Mouse (Mus musculus) skeletal muscle tissue, postnatal 0 days (tissue): Measurements from ENCODE around the gene Hist2h3c2. TPM values are rescaled to one million over a fixed set of nuclear protein-coding genes. Genes with fewer than 3 reads are reported as not detected.

Experiments
- microRNA-seq, 2 experiments: library from miRNA; unstranded; fragments of <30 nt; microRNA quantifications; one replicate each; pipeline ENCODE4; 2016
- polyA plus RNA-seq: library from polyadenylated mRNA; unstranded; fragments of >200 nt; fragmentation: Nextera tagmentation; extraction: Ambion mirVana; gene quantifications from 2 replicates; pipeline ENCODE4 v1.2.1, GENCODE M21; 2015

Hist2h3c2 gene
- polyA plus RNA-seq = 4.7 and 4.9 TPM in 2 replicates

DNA sequence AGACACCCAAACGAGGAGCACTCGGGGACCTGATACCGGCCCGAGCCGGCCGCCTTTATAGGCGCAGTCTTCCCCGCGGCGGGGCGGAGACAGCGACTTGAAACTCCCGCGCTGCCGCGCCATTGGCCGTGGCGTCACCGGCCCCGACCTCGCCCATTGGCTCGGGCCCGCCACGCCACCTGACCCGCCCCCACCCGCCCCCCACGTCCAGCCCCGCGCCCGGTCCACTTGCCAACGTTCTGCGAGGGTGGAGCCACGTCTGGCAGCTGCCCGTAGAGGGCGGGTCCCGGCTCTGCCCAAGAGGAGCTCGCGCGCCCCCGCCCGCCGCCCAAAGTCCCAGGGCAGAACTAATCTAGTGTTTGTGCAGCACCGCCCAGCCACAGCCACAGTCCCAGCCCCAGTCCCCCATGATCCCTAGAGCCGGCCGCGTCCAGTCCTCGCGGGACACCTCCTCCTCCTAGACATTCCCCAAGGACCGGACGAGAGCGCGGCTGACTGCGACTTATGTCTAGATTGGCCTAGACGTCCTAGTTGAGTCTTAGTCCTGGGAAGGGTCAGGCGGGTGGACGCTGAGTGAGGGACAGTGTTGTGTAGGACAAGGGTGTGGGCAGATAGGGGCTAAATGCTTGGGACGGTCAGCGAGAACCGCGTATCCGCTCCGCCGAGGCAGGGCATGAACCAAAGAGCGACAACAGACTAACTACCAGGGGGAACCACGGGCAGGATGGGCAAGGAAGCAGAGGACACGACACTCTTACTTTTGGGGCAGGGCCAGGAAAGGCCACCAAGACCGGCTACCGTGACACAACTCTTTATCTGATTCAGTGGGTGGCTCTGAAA lies at the start of gene Hist2h3c2:
TSS of gene Hist2h3c2 (minus strand) at position 174 of the 840 bp plus-strand sequence.

DNA sequence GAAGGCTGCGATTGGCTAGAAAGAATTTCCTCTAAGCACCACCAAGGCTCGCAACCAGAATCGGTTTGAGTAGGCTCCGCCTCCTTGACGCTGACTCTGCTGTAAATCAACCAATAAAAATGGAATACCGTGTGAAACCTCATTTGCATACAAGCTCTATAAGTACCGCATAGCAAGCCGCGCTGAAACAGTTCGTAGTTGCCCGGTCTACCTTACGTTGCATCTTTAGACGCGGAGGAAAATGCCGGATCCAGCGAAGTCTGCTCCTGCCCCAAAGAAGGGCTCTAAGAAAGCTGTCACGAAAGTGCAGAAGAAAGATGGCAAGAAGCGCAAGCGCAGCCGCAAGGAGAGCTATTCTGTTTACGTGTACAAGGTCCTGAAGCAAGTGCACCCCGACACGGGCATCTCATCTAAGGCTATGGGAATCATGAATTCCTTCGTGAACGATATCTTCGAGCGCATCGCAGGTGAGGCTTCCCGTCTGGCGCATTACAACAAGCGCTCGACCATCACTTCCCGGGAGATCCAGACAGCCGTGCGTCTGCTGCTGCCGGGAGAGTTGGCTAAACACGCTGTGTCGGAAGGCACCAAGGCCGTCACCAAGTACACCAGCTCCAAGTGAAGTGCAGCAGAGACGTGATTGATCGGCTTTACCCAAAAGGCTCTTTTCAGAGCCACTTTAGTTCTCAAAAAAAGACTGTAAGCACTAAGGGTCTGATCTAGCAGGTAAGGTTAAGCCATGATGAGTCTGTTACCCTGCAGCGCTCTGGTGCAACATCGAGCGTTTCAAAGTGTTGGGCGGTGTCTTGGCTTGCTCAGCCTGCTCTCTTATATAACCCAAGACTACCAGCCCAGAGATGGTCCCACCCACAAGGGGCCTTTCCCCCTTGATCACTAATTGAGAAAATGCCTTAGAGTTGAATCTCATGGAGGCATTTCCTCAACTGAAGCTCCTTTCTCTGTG lies 30.9 kb upstream of the Hist2h3c2 start, which contains the start of gene Hist2h2bb:
TSS of gene Hist2h2bb (plus strand) at position 242 of the 964 bp plus-strand sequence.

DNA sequence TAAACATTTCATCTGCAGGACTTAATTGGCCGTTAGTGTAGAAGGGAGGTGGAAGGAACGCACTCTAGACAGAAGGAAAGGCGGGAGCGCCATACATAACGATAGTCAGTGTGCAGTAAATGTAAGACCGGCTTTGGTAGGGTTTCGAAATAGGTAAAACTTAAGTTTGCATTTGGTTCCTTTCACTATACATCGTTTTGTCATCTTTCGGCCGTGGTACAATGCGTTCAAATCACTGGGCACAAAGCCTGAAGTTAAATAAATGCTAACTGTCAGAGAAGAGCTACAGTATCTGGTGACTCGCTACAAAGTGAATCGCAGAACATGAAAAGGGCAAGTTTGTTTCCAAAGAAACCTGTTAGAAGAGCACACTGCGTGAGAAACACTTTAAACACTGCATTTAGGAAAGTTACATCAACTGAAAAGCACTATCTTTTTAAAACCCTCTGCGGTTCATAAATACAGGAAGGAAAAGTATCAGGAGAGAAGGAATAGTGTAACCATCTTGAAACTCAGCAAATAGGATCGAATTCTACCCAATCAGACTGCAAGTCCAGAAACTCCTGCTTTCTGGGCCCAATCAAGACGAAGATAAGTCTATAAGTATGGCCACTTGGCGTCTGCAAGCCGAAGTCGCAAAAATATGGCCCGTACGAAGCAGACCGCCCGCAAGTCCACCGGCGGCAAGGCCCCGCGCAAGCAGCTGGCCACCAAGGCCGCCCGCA lies 29.3 kb upstream of the Hist2h3c2 start, which contains the start of gene Hist2h3b:
TSS of gene Hist2h3b (plus strand) at position 604 of the 725 bp plus-strand sequence.

DNA sequence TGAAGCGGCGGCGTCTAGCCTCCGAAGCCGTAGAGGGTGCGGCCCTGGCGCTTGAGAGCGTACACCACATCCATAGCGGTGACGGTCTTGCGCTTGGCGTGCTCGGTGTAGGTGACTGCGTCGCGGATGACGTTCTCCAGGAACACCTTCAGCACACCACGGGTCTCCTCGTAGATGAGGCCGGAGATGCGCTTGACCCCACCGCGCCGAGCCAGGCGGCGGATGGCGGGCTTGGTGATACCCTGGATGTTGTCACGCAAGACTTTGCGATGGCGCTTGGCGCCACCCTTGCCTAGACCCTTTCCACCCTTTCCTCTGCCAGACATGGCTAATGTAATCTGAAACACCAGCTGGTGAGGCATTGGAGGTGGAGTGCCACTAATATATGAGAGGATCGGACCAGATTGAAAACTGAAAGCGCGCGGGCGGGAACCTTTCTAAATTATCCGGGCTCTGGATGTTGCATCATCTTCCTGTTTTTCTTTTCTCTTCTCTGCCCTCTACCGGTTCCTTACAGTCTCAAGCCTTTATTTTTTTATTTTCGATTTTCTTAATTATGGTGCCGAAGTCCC lies 24.1 kb upstream of the Hist2h3c2 start, which contains the start of gene Hist2h4:
TSS of gene Hist2h4 (minus strand) at position 333 of the 572 bp plus-strand sequence.

DNA sequence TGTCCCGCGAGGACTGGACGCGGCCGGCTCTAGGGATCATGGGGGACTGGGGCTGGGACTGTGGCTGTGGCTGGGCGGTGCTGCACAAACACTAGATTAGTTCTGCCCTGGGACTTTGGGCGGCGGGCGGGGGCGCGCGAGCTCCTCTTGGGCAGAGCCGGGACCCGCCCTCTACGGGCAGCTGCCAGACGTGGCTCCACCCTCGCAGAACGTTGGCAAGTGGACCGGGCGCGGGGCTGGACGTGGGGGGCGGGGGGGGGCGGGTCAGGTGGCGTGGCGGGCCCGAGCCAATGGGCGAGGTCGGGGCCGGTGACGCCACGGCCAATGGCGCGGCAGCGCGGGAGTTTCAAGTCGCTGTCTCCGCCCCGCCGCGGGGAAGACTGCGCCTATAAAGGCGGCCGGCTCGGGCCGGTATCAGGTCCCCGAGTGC lies 7.5 kb upstream of the Hist2h3c2 start, which contains the start of gene Hist2h3c1:
TSS of gene Hist2h3c1 (plus strand) at position 259 of the 430 bp plus-strand sequence.

DNA sequence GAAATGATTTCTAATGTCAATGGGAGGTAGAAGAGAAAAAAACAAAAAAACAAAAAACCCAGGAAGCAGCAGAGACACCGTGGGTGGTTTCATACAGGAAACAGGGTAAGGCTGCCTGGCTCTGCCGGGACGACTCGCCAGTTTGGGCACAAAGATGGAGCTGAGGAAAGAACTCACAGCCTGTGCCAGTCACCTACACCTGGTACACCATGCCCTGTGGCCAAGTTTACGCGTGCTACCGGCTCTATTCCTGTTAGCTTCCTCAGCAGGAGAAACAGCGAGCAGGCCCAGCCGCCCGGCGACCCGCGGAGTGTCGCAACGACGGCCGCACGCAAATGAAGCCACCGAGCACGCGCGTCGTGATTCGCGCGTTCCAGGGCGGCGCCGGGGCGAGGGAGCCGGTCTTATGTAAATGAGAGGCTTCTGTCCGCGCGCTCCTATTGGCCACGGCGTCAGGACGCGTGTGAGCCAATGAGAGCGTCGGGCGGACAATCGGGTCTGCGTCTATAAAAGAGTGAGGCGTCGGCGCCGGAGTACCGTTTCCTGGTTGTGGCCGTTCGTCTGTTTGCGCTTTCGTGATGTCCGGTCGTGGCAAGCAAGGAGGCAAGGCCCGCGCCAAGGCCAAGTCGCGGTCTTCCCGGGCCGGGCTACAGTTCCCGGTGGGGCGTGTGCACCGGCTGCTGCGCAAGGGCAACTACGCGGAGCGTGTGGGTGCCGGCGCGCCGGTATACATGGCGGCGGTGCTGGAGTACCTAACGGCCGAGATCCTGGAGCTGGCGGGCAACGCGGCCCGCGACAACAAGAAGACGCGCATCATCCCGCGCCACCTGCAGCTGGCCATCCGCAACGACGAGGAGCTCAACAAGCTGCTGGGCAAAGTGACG lies 6.3 kb upstream of the Hist2h3c2 start, which contains the start of gene Hist2h2aa1:
TSS of gene Hist2h2aa1 (plus strand) at position 495 of the 884 bp plus-strand sequence.

DNA sequence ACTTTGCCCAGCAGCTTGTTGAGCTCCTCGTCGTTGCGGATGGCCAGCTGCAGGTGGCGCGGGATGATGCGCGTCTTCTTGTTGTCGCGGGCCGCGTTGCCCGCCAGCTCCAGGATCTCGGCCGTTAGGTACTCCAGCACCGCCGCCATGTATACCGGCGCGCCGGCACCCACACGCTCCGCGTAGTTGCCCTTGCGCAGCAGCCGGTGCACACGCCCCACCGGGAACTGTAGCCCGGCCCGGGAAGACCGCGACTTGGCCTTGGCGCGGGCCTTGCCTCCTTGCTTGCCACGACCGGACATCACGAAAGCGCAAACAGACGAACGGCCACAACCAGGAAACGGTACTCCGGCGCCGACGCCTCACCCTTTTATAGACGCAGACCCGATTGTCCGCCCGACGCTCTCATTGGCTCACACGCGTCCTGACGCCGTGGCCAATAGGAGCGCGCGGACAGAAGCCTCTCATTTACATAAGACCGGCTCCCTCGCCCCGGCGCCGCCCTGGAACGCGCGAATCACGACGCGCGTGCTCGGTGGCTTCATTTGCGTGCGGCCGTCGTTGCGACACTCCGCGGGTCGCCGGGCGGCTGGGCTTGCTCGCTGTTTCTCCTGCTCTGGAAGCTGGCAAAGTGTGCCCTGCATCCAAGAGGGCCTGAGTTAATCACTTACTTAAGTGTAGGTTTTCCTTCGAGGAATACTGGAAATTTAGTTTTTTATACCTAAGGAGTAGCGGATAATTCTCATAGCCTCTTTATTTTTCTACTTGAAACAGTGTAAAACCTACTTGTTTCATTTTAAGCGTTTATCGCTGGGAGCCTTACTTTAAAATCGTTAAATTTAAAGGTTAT lies 1.2 kb upstream of the Hist2h3c2 start, which contains the start of gene Hist2h2aa2:
TSS of gene Hist2h2aa2 (minus strand) at position 328 of the 850 bp plus-strand sequence.

DNA sequence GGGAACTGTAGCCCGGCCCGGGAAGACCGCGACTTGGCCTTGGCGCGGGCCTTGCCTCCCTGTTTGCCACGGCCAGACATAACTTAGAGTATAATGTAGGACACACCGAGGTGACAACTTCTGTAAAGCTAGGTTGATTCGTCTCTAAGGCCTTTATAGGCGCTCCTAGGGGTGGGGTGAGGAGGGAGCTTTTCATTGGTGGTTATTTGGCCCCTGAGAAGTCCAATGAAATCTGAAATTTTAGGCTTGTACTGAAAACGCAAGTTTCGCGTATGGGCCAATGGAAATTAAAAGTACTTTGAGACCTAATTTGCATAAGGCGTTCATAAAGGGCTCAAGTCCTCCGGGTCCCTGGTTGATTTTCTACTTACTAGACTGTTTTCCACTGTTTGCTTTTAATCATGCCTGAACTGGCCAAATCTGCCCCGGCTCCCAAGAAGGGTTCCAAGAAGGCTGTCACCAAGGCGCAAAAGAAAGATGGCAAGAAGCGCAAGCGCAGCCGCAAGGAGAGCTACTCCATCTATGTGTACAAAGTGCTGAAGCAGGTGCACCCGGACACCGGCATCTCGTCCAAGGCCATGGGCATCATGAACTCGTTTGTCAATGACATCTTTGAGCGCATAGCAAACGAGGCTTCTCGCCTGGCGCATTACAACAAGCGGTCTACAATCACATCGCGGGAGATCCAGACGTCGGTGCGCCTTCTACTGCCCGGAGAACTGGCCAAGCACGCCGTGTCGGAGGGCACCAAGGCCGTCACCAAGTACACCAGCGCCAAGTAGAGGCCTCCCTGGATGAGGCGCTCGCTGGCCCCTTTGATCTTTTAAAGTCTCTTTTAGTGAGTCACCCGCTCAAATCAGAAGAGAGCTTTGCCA lies 17.9 kb downstream of the Hist2h3c2 start, which contains the start of the genes Hist2h2ac and Hist2h2be:
TSS of gene Hist2h2ac (minus strand) at position 116 of the 875 bp plus-strand sequence.
TSS of gene Hist2h2be (plus strand) at position 355 of the 875 bp plus-strand sequence.

DNA sequence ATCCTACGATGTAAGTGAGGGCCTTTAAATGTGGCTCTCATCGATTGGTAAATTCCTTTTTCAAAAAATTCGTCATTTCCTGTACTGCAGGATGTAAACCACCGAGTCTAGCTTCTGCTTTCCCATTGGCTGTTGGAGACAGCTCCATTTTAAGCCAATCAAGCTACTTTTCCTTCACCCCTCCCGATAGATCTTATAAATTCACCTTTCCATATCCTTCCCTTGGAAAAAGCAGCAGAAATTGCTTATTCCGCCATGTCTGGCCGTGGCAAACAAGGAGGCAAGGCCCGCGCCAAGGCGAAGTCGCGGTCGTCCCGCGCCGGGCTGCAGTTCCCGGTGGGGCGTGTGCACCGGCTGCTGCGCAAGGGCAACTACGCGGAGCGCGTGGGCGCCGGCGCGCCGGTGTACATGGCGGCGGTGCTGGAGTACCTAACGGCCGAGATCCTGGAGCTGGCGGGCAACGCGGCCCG lies 19.2 kb downstream of the Hist2h3c2 start, which contains the start of the genes Bola1 and Hist2h2ab:
TSS of gene Bola1 (minus strand) at position 49 of the 470 bp plus-strand sequence.
TSS of gene Hist2h2ab (plus strand) at position 205 of the 470 bp plus-strand sequence.

Small RNAs within 50 kb of the gene (microRNA-seq; reads per million reads assigned to microRNA genes)
- gene Gm44492 (0 to 0.10 reads per million in 2 experiments), gene Gm47311 (0 reads per million in 2 experiments), gene Gm47313 (0 reads per million in 2 experiments)

Other genes starting within 250 kb of the Hist2h3c2 start
- 77.5 and 80.0 TPM in 2 replicates for gene Plekho1, start 243.1 kb downstream of the Hist2h3c2 start, polyA plus RNA-seq
- 26.6 and 29.7 TPM in 2 replicates for gene Vps45, start 180.7 kb downstream of the Hist2h3c2 start, polyA plus RNA-seq
- 20.5 and 21.8 TPM in 2 replicates for gene Otud7b, start 134.6 kb downstream of the Hist2h3c2 start, polyA plus RNA-seq
- gene Mtmr11, start 77.1 kb downstream of the Hist2h3c2 start, polyA plus RNA-seq = 8.6 and 10.7 TPM in 2 replicates
- 39.7 and 47.5 TPM in 2 replicates for gene Sf3b4, start 66.8 kb downstream of the Hist2h3c2 start, polyA plus RNA-seq
- 0.71 and 0.97 TPM in 2 replicates for gene Sv2a, start 58.0 kb downstream of the Hist2h3c2 start, polyA plus RNA-seq
- 47.6 and 49.2 TPM in 2 replicates for gene Bola1, start 19.4 kb downstream of the Hist2h3c2 start, polyA plus RNA-seq
- 0.63 TPM in 1 of 2 replicates, not detected in the other for gene Hist2h2ab, start 19.3 kb downstream of the Hist2h3c2 start, polyA plus RNA-seq
- 2.5 and 2.6 TPM in 2 replicates for gene Hist2h2ac, start 18.2 kb downstream of the Hist2h3c2 start, polyA plus RNA-seq
- gene Hist2h2be, start 18.0 kb downstream of the Hist2h3c2 start, polyA plus RNA-seq = 1.4 and 1.6 TPM in 2 replicates
- 149 and 171 TPM in 2 replicates for gene Hist2h2aa2, start 1.1 kb upstream of the Hist2h3c2 start, polyA plus RNA-seq
- gene Hist2h2aa1, start 6.4 kb upstream of the Hist2h3c2 start, polyA plus RNA-seq = 42.9 and 46.5 TPM in 2 replicates
- 0.76 TPM in 1 of 2 replicates, not detected in the other for gene Hist2h3c1, start 7.6 kb upstream of the Hist2h3c2 start, polyA plus RNA-seq
- 2.2 and 6.7 TPM in 2 replicates for gene Hist2h4, start 24.2 kb upstream of the Hist2h3c2 start, polyA plus RNA-seq
- gene Hist2h3b, start 29.5 kb upstream of the Hist2h3c2 start, polyA plus RNA-seq = 10.9 and 17.3 TPM in 2 replicates
- gene Hist2h2bb, start 30.6 kb upstream of the Hist2h3c2 start, polyA plus RNA-seq = 3.3 and 4.0 TPM in 2 replicates
- 3.3 and 4.7 TPM in 2 replicates for gene Fcgr1, start 54.8 kb upstream of the Hist2h3c2 start, polyA plus RNA-seq
- 0.14 and 0.28 TPM in 2 replicates for gene BC107364, start 213.2 kb upstream of the Hist2h3c2 start, polyA plus RNA-seq